Comparison of ENCODE assay signal across 18 mouse cellular contexts in genomic region chr6:55232101-55232500, GRCm38 (mm10). TPM values are rescaled to one million over a fixed set of nuclear protein-coding genes. Genes with fewer than 3 reads are reported as not detected.
"Had no signal": no experiment of that assay in that cellular context is flagged by ENCODE, and none has a peak within 500 bp of the region (broad histone marks: within the 10 kb centered on the region; RNA-seq: fewer than 3 reads in every experiment).

No protein-coding gene starts in this region.

- H3K9me3 ChIP-seq: liver, embryonic 15.5 days; lung, embryonic 15.5 days; megakaryocyte, embryonic 14.5 days; neural tube, embryonic 13.5 days; neural tube, embryonic 15.5 days had no signal

- H3K27ac ChIP-seq: liver, embryonic 15.5 days; lung, embryonic 15.5 days; macrophage; neural tube, embryonic 13.5 days; neural tube, embryonic 15.5 days had no signal

- H3K4me3 ChIP-seq: liver, embryonic 15.5 days; lung, embryonic 15.5 days; megakaryocyte, embryonic 14.5 days; neural tube, embryonic 13.5 days; neural tube, embryonic 15.5 days had no signal

- H3K36me3 ChIP-seq: liver, embryonic 15.5 days; lung, embryonic 15.5 days; neural tube, embryonic 13.5 days had no signal

- H3K4me2 ChIP-seq: liver, embryonic 15.5 days; lung, embryonic 15.5 days; midbrain, embryonic 11.5 days; neural tube, embryonic 13.5 days; neural tube, embryonic 15.5 days had no signal

- H3K27me3 ChIP-seq: liver, embryonic 15.5 days; lung, embryonic 15.5 days; megakaryocyte, embryonic 14.5 days; neural tube, embryonic 13.5 days; neural tube, embryonic 15.5 days had no signal

- DNase-seq: lung, adult 2 months; right cerebral cortex, postnatal 25 days; spleen, adult 18-20 months; thymus, adult 18-20 months; thymus, postnatal 36 days had no signal

- H3K9ac ChIP-seq: liver, embryonic 15.5 days; liver, postnatal 0 days; lung, embryonic 15.5 days; neural tube, embryonic 13.5 days; neural tube, embryonic 15.5 days had no signal

- H3K4me1 ChIP-seq: neural tube, embryonic 13.5 days; neural tube, embryonic 15.5 days had no signal

RNA-seq across cellular contexts. Expression of gene Mindy4, which starts 28.9 kb away (rescaled TPM):
- total RNA-seq: monocyte, adult 5-6 weeks had no signal

RNA-seq across cellular contexts. Expression of gene Inmt, which starts 57.3 kb away (rescaled TPM):
- total RNA-seq: megakaryocyte progenitor cell, adult 5-6 weeks; midbrain, postnatal 0 days; monocyte, adult 5-6 weeks had no signal
- polyA plus RNA-seq: macrophage; midbrain, embryonic 14.5 days; midbrain, postnatal 0 days; neural tube, embryonic 11.5 days; neural tube, embryonic 13.5 days; neural tube, embryonic 15.5 days had no signal
